Mouse (Mus musculus) myocyte (in vitro differentiated cells): Measurements from ENCODE around the gene Rnf180. TPM values are rescaled to one million over a fixed set of nuclear protein-coding genes. Genes with fewer than 3 reads are reported as not detected.

Experiments
- H3K27me3 ChIP-seq: one replicate; pipeline ENCODE4 v1.6.1; 2011; ENCODE audit not compliant: control insufficient read depth, insufficient read depth, insufficient read length
- H3K36me3 ChIP-seq: one replicate; pipeline ENCODE4 v1.6.1; 2011; ENCODE audit not compliant: control insufficient read depth, insufficient read depth
- H3K4me2 ChIP-seq: one replicate; pipeline ENCODE4 v1.6.1; 2011; ENCODE audit warnings: low read depth, control low read depth
- H3K4me3 ChIP-seq: one replicate; pipeline ENCODE4 v1.5.1; 2011; ENCODE audit warnings: mild to moderate bottlenecking, control low read depth, moderate library complexity
- H3K79me2 ChIP-seq: one replicate; pipeline ENCODE4 v1.6.1; 2011; ENCODE audit not compliant: control insufficient read depth, insufficient read depth
- H3ac ChIP-seq: one replicate; pipeline ENCODE4 v1.6.1; 2011; ENCODE audit not compliant: control insufficient read depth, insufficient read length
- CEBPB ChIP-seq: IDR thresholded peaks from 2 replicates; pipeline ENCODE4 v1.6.1; 2011; ENCODE audit warnings: mild to moderate bottlenecking, moderate library complexity; ENCODE audit not compliant: poor library complexity, insufficient read depth, severe bottlenecking
- E2F4 ChIP-seq: IDR thresholded peaks from one replicate; pipeline ENCODE4 v1.6.1; 2011; ENCODE audit warnings: mild to moderate bottlenecking, control low read depth, moderate library complexity; ENCODE audit not compliant: insufficient read depth
- MAX ChIP-seq: IDR thresholded peaks from one replicate; pipeline ENCODE4 v1.6.1; 2011; ENCODE audit warnings: low read depth, mild to moderate bottlenecking, control low read depth
- MYOD1 ChIP-seq, 3 experiments: IDR thresholded peaks; one replicate each; pipeline ENCODE4 v1.6.1; 2011; ENCODE audit warnings: control low read depth in 2 of 3, low read depth in 2 of 3, mild to moderate bottlenecking in 2 of 3, moderate library complexity in 1 of 3; ENCODE audit not compliant: insufficient read length in 2 of 3, control insufficient read depth in 1 of 3
- MYOG ChIP-seq, 3 experiments: IDR thresholded peaks; one replicate each; pipeline ENCODE4 v1.6.1; 2011; ENCODE audit warnings: control low read depth in 2 of 3, low read depth in 2 of 3, mild to moderate bottlenecking in 2 of 3; ENCODE audit not compliant: insufficient read length in 2 of 3, control insufficient read depth in 1 of 3, insufficient read depth in 1 of 3
- POLR2A ChIP-seq: IDR thresholded peaks from one replicate; pipeline ENCODE4 v1.6.1; 2011; ENCODE audit warnings: low read depth, mild to moderate bottlenecking, control low read depth, moderate library complexity; ENCODE audit not compliant: insufficient read length
- POLR2AphosphoS2 ChIP-seq: IDR thresholded peaks from one replicate; pipeline ENCODE4 v1.6.1; 2011; ENCODE audit warnings: low read depth, control low read depth; ENCODE audit not compliant: insufficient read length
- REST ChIP-seq: IDR thresholded peaks from one replicate; pipeline ENCODE4 v1.6.1; 2011; ENCODE audit warnings: mild to moderate bottlenecking, control low read depth, moderate library complexity; ENCODE audit not compliant: insufficient read depth, insufficient read length
- SRF ChIP-seq: IDR thresholded peaks from one replicate; pipeline ENCODE4 v1.6.1; 2011; ENCODE audit warnings: low read depth; ENCODE audit not compliant: control insufficient read depth, insufficient read length
- TCF12 ChIP-seq: IDR thresholded peaks from one replicate; pipeline ENCODE4 v1.6.1; 2011; ENCODE audit warnings: mild to moderate bottlenecking, control low read depth; ENCODE audit not compliant: poor library complexity, insufficient read depth, severe bottlenecking
- TCF3 ChIP-seq: IDR thresholded peaks from one replicate; pipeline ENCODE4 v1.6.1; 2011; ENCODE audit warnings: low read depth, control low read depth; ENCODE audit not compliant: insufficient read length
- USF1 ChIP-seq: IDR thresholded peaks from one replicate; pipeline ENCODE4 v1.6.1; 2011; ENCODE audit warnings: low read depth, mild to moderate bottlenecking, control low read depth, moderate library complexity
- polyA plus RNA-seq: library from polyadenylated mRNA; unstranded; fragments of >200 nt; fragmentation: generic; extraction: Trizol; gene quantifications from one replicate; pipeline ENCODE4 v1.2.1, GENCODE M21; 2012; ENCODE audit warnings: missing spikeins

The Rnf180 gene
- polyA plus RNA-seq, 1 experiment: not detected

- Histone ChIP-seq H3K4me3 (no peak overlapping the region), H3K27me3 (no peaks in the 10 kb centered on the region)
Measured at GRCm38 (mm10) chr13:105266746-105267145, 27.9 kb downstream of the Rnf180 start.

DNA sequence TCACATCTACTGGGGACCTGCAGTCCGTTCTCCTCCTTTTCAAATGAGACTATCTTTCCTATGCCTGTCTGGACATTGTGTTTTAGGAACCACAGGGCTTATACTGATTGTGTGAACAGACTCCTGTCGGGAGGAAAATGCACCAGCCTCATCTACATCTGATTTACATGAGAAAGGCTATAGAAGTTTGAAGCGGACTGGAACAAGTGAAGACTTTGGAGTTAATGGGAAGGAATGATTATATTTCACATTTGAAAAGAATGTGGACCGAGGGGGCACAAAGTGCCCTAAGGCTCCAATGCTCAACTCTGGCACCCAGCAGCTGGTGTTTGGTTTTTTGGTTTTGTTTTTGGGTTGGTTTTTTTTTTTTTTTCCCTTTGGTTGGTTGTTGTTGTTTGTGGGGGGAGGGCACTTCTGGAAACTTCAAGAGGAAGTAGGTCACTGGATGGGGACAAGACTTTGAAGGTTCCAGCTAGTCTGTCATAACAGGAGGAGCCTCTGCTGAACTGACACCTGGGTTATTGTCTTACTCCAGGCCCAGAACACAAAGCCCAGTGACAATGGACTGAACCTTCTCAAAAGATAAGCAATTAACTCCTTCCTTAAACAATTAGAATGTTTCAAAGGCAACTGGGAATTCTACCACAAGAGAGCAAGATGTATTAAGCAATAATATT, 37.7 kb downstream of the Rnf180 start:
- no peak for TF ChIP-seq REST
- TF ChIP-seq E2F4: no peak
- TF ChIP-seq USF1: no peak
- no peak for TF ChIP-seq MYOG (IDR thresholded peaks at IDR 0.05; ENCODE audit: control insufficient read depth in 1 of 3, insufficient read depth in 1 of 3, insufficient read length in 2 of 3, low read depth in 2 of 3)
- TF ChIP-seq MYOD1 (IDR thresholded peaks at IDR 0.05; ENCODE audit: control insufficient read depth in 1 of 3, insufficient read length in 2 of 3, low read depth in 2 of 3): no peak
- no peak for TF ChIP-seq SRF
- Histone ChIP-seq H3K79me2 (no peaks in the 10 kb centered on the region), H3K4me2 (no peak overlapping the region), H3ac (no peak overlapping the region), H3K36me3 (no peaks in the 10 kb centered on the region), H3K27me3 (no peaks in the 10 kb centered on the region), H3K4me3 (no peak overlapping the region)

More at GRCm38 (mm10) chr13:105266746-105267145, 27.9 kb downstream of the Rnf180 start:
- no peak for TF ChIP-seq POLR2AphosphoS2
- no peak for TF ChIP-seq TCF12
- no peak for TF ChIP-seq USF1
- TF ChIP-seq MYOD1 (IDR thresholded peaks at IDR 0.05; ENCODE audit: control insufficient read depth in 1 of 3, insufficient read length in 2 of 3, low read depth in 2 of 3): no peak
- no peak for TF ChIP-seq POLR2A
- TF ChIP-seq CEBPB: no peak
- no peak overlapping the region for H3K4me2 ChIP-seq
- no peaks in the 10 kb centered on the region for H3K36me3 ChIP-seq
- H3K79me2 ChIP-seq: no peaks in the 10 kb centered on the region
- H3ac ChIP-seq: no peak overlapping the region

DNA sequence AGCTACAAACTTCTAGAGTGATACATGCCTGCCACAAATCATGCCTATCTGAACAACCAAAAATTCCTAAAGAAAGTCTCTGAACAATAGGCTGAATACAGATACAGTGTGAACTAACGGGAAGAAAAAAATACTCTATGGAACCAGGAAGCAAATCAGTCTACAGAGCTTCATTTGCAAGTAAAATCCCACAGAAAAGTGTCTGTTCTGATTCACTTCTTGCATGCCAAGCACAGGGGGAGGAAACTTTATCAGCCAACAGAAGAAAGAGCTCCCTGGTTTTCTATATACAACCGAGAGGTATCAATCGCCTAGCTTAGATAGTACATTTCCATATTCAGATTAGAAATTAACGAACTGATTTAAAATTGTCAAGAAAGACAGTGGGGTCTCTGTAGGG, 43.8 kb downstream of the Rnf180 start:
- no peaks in the 10 kb centered on the region for H3K36me3 ChIP-seq
- no peaks in the 10 kb centered on the region for H3K27me3 ChIP-seq
- H3ac ChIP-seq: no peak overlapping the region
- TF ChIP-seq TCF3: no peak
- no peak for TF ChIP-seq E2F4
- TF ChIP-seq CEBPB: no peak
- no peak for TF ChIP-seq TCF12
- no peak for TF ChIP-seq SRF
- TF ChIP-seq MAX: no peak
- TF ChIP-seq POLR2A: no peak
- no peak for TF ChIP-seq USF1
- no peak for TF ChIP-seq MYOD1 (IDR thresholded peaks at IDR 0.05; ENCODE audit: control insufficient read depth in 1 of 3, insufficient read length in 2 of 3, low read depth in 2 of 3)
- no peak for TF ChIP-seq POLR2AphosphoS2
- no peak overlapping the region for H3K4me3 ChIP-seq
- H3K4me2 ChIP-seq: no peak overlapping the region
- H3K79me2 ChIP-seq: no peaks in the 10 kb centered on the region

GRCm38 (mm10) chr13:105250264-105250663, 44.4 kb downstream of the Rnf180 start:
- Histone ChIP-seq H3K36me3 (no peaks in the 10 kb centered on the region), H3K4me2 (no peak overlapping the region), H3K79me2 (no peaks in the 10 kb centered on the region), H3K27me3 (no peaks in the 10 kb centered on the region), H3ac (no peak overlapping the region), H3K4me3 (no peak overlapping the region)
- TF ChIP-seq E2F4: no peak

DNA sequence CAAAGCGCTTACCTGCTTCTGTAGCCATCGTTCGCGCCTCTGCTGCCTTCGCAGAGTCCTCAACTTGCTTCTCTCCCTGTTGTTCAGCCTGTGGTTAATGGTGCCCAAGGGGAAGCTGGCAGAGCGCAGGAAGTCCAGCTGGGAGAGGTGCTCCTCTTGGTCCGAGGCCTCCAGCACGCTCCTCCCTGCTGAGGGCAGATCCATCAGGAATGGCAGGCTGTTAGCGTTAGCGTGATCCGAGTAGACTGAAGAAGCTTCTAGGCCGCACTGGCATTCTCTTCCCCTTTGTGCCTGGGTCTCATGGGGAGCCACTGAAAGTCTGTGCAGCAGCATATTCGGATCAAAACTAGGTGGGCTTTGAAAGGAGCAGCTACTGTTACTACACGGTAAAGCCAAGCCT, 45.0 kb downstream of the Rnf180 start:
- H3K79me2 ChIP-seq: no peaks in the 10 kb centered on the region
- H3ac ChIP-seq: no peak overlapping the region
- no peak for TF ChIP-seq TCF12
- TF ChIP-seq TCF3: no peak
- TF ChIP-seq MAX: no peak
- TF ChIP-seq CEBPB: no peak
- no peak for TF ChIP-seq REST
- no peak for TF ChIP-seq MYOD1 (IDR thresholded peaks at IDR 0.05; ENCODE audit: control insufficient read depth in 1 of 3, insufficient read length in 2 of 3, low read depth in 2 of 3)
- TF ChIP-seq E2F4: no peak
- TF ChIP-seq USF1: no peak
- TF ChIP-seq POLR2AphosphoS2: no peak
- TF ChIP-seq POLR2A: no peak
- TF ChIP-seq MYOG (IDR thresholded peaks at IDR 0.05; ENCODE audit: control insufficient read depth in 1 of 3, insufficient read depth in 1 of 3, insufficient read length in 2 of 3, low read depth in 2 of 3): no peak
- no peak for TF ChIP-seq SRF
- no peaks in the 10 kb centered on the region for H3K36me3 ChIP-seq
- no peak overlapping the region for H3K4me3 ChIP-seq
- H3K4me2 ChIP-seq: no peak overlapping the region
- H3K27me3 ChIP-seq: no peaks in the 10 kb centered on the region
